Mouse (Mus musculus) fibroblast of lung, adult 2 months (primary cell): ENCODE measurements around the gene Methig1.
"Not testable (repeated sequence)": the region's sequence is repeated elsewhere in the genome, so short reads cannot be mapped to it uniquely, and the experiment has no call there.

Experiments used
- DNase-seq: peaks from one replicate; pipeline ENCODE4 v3.0.0-alpha.2; 2011; ENCODE audit warnings: low read depth

Gene Methig1

DNA sequence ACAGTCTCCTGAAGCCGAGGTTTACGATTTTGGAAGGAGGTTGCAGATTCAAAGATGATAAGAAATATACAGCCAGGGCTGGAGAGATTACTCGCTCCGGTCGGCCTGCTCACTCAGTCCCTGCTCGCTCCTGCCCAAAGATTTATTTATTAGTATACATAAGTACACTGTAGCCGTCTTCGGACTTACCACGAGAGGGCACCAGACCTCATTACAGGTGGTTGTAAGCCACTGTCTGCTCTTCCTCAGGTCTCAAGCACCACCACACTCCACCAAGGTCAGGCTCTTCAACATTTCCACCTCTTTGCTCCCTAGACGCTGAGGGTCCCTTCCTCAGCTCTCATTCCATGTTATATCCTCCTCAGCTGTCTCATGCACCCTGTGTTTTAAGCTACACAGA lies 15.1 kb upstream of the Methig1 start:
- DNase-seq: not testable (repeated sequence)

DNA sequence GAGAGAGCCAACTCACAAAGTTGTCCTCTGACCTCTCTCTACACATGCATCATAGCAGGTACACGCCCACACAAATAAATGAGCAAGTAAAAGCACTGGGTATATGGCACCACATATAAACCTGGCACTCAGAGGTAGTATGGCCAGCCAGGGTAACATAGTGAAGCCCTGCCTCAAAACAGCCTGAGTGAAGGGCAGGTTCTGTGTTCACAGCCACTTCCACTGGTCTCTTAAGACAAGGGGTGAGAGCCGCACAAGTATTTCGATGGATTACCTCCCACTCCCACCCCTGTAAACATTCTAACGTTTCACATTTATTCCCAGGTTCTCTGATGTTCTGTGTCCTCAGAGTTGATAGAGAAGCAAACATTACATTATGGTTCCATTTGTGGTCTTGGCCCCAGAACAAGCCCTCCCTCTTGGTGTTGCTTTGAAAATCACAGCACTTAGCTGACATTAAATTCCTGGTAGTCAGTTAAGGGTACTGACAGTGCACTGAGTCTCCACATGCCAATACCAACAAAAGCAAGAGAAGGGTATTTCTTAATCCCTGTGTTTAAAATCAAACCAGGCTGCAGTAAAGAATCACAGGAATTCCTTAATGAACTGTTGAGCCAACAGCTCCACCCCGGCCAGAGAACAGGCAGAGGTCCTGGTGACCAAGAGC lies 11.5 kb upstream of the Methig1 start:
- peak; percentile 61 for DNase-seq

DNA sequence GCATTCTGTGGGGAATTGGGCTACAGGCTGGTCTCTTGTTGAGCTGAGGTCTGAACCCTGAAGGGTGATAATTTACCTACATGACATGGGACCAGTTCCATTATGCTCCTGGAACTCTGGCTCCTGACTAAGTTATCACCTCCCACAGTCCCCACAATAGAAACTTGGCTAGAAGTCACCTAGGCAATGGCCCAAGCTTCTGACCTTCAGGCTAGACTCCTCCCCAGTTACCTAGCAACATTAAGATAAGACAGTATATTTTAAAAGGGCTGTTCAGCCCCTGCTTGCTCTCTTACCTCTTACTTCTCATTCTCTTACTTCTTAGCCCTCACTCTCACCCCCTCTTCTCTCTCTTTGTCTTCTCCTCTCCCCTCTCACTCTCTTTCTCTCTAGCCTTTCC lies 7.5 kb upstream of the Methig1 start:
- DNase-seq: no peak

DNA sequence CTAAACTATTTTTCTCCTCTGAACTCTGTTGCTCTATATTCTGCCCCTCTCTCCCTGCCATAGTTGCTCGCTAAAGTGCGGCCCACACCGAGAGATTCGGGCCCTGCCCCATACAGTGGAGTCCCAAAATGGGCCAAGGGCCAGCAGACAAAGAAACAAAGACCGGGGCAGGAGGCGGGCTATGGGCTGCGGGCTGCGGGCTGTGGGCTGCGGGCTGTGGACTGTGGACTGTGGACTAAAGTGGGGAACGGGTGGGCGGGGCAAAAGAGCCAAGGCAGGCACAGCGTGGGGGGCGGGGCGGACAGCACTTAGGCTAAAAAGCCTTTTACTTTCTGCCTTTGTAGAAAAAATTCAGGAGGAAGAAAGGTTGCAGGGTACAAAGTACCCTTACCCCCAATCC lies 6.2 kb upstream of the Methig1 start:
- no peak for DNase-seq

DNA sequence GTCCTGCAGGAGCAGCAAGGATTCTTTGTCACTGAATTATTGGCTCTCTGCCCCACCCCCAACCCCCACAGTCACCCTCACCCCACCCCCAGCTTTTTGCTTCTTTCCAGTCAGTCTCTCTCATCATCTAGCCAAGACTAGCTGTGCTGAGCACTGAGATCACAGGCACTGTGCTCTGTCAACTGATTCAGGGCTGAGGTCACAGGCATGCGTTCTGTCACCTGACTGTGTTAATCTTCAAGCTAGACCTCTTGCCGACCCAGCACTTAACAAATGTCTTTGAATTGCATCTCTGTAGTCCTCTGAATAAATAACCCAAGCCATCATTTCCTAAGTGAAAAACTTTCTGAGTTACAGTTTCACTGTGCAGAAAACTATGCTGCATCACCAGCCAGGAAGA lies 3.5 kb upstream of the Methig1 start:
- DNase-seq: no peak

DNA sequence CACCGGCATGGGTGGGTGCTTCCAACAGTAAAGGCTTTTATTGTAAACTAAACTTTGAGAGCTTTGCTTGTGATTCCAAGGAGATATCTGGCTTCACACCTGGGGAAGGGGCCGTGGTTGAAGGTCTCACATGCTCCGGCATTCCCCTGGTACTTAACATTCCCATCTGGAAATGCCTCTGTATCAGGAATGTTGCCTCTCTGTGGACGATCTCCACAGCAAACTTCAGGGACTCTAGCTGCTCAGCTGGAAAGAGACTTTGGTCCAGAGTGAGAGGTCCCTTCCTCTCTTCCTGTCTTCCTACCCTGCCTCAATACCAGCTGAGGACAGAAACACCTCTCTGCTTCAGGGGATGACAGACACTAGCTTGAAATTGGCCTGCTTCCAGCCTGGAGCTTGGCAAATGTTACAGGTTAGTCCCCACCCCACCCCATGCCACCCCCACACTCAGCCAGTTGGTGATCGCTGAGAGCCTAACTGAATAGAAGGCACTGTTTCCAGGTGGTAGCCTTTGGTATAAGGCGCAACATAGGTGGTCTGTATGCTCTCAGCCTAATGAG lies 1.4 kb upstream of the Methig1 start:
- DNase-seq: no peak

DNA sequence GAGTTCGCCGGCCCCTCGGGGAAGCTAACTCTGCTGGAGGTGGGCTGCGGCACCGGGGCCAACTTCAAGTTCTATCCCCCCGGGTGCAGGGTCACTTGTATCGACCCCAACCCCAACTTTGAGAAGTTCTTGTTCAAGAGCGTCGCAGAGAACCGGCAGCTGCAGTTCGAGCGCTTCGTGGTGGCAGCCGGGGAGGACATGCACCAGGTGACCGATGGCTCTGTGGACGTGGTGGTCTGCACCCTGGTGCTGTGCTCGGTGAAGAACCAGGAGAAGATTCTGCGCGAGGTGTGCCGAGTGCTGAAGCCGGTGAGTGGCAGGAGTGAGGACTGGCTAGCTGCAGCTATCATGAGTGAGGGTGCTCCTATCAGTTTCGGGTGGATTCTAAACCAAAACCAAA lies 450 bp downstream of the Methig1 start:
- DNase-seq: not testable (repeated sequence)

DNA sequence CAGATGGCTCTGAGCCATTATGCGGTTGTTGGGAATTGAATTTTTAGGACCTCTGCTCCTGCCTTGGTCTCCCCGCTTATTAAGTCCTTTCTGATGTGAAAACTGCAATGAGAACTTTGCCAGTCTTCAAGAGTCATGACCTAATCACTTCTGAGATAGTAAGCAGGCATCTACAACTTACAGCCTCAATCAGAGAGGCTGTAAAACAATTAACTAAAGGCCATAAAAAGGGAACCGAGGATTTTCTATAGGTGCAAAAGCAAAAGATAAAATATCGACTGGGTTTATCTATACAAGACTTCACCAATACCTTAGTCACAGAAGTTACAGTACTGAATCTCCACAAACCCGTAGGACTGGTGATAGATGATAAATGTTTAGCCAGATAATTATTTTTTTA lies 2.9 kb downstream of the Methig1 start:
- no peak for DNase-seq

DNA sequence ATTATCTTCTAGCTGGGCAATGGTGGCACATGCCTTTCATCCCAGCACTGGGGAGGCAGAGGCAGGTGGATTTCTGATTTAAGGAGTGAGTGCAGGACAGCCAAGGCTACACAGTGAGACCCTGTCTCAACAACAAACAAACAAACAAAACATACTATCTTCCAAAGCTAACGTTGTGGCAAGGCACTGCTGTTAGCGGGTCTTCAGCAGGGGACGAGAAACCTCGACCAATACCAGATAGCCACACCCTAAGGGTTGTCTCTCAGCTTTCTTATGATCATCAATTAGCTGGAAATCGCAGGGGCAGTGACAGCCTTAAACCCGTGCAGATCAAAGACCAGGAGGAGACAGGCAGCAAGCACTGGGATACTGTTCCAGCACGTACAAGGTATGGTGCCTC lies 11.3 kb downstream of the Methig1 start, which contains the start of gene Higd1c:
Higd1c (plus strand) TSS at position 301 of the 400 bp plus-strand sequence.
- DNase-seq: no peak

DNA sequence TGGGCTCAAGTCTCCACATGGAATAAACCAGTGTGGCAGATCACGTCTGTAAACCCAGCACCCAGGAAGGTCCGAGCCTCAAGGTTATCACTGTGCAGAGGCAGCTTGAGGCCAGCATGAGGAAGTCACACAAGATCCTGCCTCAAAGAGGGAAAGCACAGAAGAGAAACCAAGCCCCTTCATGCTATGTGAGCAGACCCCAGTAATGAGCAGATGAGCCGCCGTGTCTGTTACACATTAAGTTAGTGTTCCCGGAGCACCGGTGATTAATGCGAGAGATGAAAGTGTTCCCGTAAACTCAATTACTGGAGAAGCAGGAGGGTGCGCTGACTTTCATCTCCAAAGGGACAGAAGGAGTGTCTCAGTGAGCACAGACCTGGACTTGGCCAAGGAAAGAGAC lies 13.0 kb downstream of the Methig1 start:
- DNase-seq: not testable (repeated sequence)

DNA sequence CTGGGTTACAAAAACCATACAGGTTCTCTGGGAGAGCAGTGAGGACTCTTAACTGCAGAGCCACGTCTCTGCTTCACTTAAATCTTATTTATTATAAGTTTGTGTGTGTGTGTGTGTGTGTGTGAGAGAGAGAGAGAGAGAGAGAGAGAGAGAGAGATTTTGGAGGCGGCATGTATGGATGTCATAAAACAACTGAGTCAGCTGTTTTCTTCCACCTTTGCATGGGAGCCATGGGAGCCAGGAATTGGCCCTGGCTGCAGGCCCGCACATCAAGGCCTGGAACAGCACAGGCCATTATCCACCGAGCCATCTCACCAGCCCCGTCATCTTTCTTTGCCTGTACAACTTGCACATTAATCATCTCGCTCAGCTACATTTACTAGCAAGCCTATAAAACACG lies 14.2 kb downstream of the Methig1 start:
- DNase-seq: no peak

DNA sequence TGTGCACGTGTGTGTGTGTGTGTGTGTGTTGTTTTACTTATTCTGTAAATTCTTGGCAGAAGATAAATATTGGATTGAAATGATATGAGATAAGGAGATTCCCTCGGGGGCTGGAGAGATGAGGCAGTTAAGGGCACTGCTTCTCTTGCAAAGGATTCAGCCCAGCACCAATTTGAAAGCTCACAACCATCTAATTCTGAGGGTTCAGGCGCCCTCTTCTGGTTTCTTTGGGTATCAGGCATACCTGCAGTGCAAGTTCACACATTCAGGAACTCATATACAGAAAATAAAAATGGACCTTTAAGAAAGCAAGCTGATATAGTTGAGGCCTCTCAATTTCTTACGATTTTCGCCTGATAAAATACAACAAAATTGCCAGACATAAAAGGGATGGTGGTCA lies 22.1 kb downstream of the Methig1 start:
- no peak for DNase-seq

DNA sequence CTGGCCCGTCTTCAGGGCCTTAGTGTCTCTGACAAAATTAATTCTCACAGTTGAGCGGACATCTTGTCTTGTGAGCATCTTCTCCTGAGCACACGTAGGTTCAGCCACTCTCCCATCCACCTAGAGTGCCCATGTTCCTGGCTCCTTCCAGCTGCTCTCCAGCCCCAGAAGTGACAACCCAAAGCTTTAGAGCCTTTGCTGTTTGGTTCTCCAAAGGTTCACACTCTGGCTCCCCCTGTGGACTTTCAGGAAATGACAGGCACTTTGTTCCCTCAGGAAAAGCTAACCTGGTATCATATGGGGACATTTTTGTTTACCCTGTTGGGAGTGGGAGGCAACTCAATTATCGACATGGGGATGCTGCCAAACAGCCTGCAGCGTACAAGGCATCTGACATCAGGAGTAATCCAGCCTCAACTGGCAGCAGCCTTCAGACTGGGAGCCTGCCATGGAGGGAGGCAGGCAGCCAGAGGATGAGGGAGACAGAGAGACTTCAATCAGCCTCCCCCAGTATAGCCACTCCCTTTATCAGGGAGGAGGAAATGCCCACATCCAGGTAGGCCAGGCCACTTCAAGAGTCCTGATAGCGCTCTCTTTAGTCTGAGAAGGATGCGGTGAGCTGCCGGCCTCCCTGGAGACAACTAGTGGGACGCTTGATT lies 25.0 kb downstream of the Methig1 start:
- DNase-seq: not testable (repeated sequence)

DNA sequence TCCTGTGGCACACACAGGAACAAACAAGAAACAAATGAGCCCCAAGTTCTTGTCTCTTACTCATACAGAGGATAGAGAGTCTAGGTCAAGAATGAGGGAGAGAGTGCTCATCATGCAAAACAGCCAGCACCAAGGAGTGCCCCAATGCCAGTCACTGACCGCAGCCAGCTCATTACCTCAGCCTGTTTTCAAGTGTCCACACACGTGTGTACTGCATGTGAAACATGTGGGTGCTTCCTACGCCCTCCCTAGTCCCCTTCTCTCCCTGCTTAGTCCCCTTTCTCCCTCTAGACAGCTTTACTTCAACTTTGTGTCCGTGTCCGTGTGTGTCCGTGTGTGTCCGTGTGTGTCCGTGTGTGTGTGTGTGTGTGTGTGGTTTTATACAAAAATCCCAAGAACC lies 26.7 kb downstream of the Methig1 start:
- DNase-seq: no peak

DNA sequence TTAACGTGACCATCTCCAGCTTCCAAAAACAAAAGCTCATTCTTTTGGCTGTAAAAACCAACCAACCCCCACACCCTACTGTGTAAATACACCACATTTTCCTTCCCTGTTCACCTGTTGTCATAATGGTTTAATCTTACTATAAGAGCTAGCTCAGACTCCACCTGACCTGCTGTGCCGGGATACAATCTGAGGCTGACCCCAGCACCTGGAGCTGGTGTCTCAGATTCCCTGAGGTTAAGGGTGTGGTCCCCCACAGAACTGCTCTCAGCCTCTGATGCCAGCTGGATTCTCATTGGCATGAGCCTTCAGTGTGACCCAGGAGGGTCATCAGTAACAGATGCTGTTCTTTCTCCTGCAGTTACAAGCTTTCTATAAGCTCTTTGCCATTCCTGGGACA lies 27.2 kb downstream of the Methig1 start:
- no peak for DNase-seq

DNA sequence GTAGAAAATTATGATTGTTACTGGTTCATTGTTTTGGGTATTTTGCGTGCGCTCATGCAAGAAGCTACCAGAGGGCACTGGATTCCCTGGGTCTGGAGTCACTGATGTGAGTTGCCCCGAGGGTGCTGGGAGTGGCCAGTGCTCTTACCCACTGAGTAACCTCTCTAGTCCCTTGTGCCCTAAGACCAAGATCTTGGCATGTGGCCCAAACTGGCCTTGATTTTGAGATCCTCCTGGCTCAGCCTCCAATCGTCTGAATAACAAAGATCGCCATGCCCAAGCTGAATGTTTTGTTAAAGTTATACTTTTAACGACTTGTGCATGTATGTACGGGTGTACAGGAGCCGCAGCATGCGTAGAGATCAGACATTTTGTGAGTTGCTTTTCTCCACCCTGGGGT lies 32.8 kb downstream of the Methig1 start:
- no peak for DNase-seq

DNA sequence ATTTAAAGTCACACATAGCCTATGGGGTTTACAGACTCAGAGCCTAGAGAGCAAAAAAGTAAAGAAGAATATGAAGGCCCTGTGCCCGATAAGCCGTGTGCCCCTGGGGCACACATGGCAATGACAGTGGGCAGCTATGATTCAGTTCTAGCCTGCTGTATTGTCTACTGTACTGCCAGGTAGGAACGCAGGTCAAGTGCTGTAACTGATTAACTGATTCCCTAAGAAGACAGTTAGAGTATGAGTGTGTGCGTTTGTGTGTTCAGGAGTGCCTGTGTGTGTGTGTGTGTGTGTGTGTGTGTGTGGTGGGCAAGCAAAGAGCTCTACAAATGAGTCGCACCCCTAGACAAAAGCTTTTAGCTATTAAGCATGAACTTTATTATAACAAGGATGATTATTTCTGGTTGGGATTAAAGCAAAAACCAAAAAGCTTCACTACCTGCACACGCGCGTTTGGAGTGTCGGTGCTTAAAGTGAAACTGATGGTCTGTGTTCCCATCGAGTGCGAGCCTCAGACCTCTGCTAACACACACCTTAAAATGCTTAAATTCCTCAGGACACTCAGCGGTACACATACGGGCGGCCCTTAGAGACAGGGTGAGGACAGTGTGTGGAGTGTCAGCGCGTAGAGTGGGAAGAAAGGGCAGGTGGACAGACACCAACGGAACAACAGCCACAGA lies 34.7 kb downstream of the Methig1 start:
- DNase-seq: no peak

DNA sequence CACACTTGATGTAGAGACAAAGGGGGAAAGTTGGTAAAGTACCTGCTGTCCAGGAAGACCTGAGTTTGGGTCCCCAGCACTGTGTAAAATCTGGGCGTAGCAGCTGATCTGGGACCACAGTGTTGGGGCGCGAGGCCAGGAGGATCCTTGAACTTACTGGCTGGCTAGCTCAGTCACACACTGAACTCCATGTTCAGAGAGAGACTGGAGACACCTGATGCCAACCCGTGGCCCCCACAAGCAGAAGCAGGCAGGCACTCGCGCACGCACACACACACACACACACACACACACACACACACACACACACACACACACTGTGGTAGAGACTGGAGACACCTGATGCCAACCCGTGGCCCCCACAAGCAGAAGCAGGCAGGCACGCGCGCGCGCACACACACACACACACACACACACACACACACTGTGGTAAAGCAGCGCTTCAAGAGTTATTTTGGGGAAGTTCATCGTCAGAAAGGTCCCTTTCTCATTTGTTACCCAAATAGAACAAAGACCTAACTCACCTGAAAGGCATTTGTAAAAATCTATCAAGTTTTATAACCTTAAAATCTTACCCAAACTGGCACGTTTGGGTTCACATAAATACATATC lies 35.4 kb downstream of the Methig1 start:
- DNase-seq: no peak

DNA sequence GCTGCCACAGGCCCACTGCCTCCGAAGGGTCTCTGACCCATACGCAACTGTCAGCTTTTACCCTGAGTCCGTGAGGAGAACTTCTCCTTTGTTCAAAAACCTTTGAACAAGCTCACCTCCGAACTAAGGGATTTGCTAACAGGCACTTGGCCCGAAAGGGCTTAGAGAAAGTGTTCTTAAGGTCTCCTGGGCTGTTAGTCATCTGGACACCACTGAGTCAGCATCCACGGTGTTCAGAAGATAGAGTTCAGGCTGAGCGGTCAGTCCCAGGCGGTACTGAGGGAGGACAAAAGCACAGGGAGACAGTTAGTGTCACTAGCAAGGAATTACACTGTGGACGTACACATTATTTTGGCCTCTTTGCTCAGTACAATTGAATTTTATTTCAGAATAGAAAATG lies 35.9 kb downstream of the Methig1 start:
- DNase-seq: no peak

DNA sequence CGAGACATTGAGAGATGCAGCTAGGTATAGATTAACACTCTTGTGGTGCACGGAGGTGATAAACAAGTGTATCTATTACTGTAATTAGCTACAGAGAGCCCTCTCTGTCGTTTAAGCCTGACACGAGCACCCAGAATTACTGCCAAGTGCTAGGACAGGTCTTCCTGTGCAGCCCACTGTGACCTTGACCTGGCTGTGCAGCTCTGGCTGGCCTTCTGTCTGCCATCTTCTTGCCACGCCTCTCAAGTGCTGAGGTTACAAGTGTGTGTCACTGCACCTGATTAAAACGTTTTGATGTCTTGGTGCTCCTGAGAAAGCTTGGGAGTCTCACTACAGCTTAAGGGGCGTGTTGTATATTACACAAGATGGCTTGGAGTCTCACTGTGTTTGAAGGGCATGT lies 38.1 kb downstream of the Methig1 start:
- no peak for DNase-seq

DNA sequence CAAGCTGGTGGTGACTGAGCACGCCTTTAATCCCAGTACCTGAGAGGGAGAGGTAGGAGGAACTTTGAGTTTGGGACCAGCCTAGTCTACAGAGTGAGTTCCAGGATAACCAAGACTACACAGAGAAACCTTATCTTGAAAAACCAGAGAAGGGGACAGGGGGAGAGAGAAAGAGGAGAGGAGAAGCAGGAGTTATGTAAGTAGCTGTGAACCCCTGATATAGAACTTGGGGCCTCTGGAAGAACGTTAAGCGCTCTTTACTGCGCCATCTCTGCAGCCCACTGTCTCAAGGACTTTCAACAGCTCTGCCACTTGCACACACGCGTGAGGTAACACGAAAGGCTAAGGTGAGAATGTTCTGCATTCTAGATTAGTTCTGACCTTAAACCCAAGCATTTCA lies 38.6 kb downstream of the Methig1 start:
- DNase-seq: no peak

DNA sequence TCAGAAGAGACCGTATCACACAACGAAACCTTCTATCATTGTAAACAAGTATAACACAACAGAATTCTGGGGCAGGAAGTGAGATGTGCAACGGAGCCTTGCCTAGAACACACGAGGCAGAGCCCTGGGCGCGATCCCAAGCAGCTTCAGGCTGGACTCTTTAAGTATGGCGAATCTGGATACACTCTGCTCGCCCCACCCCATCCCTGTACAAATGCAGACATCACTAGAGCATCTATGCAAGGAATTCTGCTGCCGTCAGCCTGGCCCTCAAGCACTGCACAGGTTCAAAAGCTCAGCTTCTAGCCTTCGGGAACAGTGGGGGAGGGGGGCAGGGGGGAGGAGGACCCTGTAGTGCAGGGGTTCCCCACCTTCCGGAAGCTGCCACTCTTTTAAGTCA lies 40.1 kb downstream of the Methig1 start:
- no peak for DNase-seq

DNA sequence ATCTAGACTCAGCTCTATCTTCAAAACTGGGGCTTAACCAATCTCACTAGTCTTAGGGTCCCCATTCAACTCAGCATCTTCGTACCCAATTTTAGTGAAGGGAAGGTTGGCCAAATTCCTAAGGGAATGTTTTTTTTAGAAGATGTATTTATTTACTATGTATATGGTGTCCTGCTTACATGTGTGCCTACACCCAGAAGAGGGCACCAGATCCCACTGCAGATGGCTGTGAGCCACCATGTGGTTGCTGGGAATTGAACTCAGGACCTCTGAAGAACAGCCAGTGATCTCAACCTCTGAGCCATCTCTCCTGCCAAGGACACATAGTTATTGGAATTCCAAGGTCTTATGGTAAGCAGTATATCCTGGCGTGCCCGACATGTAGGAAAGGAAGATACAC lies 42.6 kb downstream of the Methig1 start:
- DNase-seq: no peak
